Mouse (Mus musculus): ENCODE measurements around the gene Lhx3.

The Lhx3 gene

GRCm38 (mm10) chr2:26208126-26208789, at the start of gene Lhx3:
TSS of gene Lhx3 (minus strand) at chr2:26208289.
- no peak for DNase-seq

GRCm38 (mm10) chr2:26257315-26258096, 49.4 kb upstream of the Lhx3 start:
- no peak for DNase-seq

GRCm38 (mm10) chr2:26254816-26255215, 46.7 kb upstream of the Lhx3 start:
- no peak for DNase-seq

GRCm38 (mm10) chr2:26252514-26253206, 44.6 kb upstream of the Lhx3 start:
- DNase-seq, result no peak

- DNase-seq, result no peak
Observed at GRCm38 (mm10) chr2:26247531-26247930, 39.4 kb upstream of the Lhx3 start.

GRCm38 (mm10) chr2:26240841-26241240, 32.8 kb upstream of the Lhx3 start:
- DNase-seq, result no peak

- DNase-seq, result no peak
Observed at GRCm38 (mm10) chr2:26240330-26240729, 32.2 kb upstream of the Lhx3 start.

- DNase-seq, result peak; percentile 87
Observed at GRCm38 (mm10) chr2:26237290-26237782, 29.2 kb upstream of the Lhx3 start, which contains the start of gene Qsox2. TSS of gene Qsox2 (minus strand) at chr2:26237525.

- DNase-seq, result no peak
Observed at GRCm38 (mm10) chr2:26236681-26237289, 28.7 kb upstream of the Lhx3 start.

GRCm38 (mm10) chr2:26234771-26235170, 26.7 kb upstream of the Lhx3 start:
- DNase-seq, result no peak

- DNase-seq, result no peak
Observed at GRCm38 (mm10) chr2:26234253-26234652, 26.2 kb upstream of the Lhx3 start.

GRCm38 (mm10) chr2:26231366-26231765, 23.3 kb upstream of the Lhx3 start:
- no peak for DNase-seq

GRCm38 (mm10) chr2:26230253-26230652, 22.2 kb upstream of the Lhx3 start:
- no peak for DNase-seq

GRCm38 (mm10) chr2:26227788-26228187, 19.7 kb upstream of the Lhx3 start:
- peak; percentile 69 for DNase-seq

- DNase-seq, result no peak
Observed at GRCm38 (mm10) chr2:26225242-26225641, 17.2 kb upstream of the Lhx3 start.

- DNase-seq, result peak; percentile 76
Observed at GRCm38 (mm10) chr2:26223961-26224360, 15.9 kb upstream of the Lhx3 start.

GRCm38 (mm10) chr2:26214526-26214925, 6.4 kb upstream of the Lhx3 start:
- peak; percentile 90 for DNase-seq

- DNase-seq, result no peak
Observed at GRCm38 (mm10) chr2:26209566-26209965, 1.5 kb upstream of the Lhx3 start.

GRCm38 (mm10) chr2:26207559-26207958, 530 bp downstream of the Lhx3 start:
- DNase-seq, result no peak

GRCm38 (mm10) chr2:26205761-26206160, 2.3 kb downstream of the Lhx3 start:
- DNase-seq, result no peak

- no peak for DNase-seq
Observed at GRCm38 (mm10) chr2:26205126-26205525, 3.0 kb downstream of the Lhx3 start.

- DNase-seq, result no peak
Observed at GRCm38 (mm10) chr2:26202849-26203475, 5.1 kb downstream of the Lhx3 start.

All from cerebellum, adult 11-12 months (tissue).